Mouse (Mus musculus): ENCODE measurements around the gene Klrb1c.
"Not testable (repeated sequence)": the region's sequence is repeated elsewhere in the genome, so short reads cannot be mapped to it uniquely, and the experiment has no call there.

The Klrb1c gene

GRCm38 (mm10) chr6:128759221-128759950 is 29.6 kb downstream of the Klrb1c start:
- no peak for ATAC-seq (ENCODE audit: insufficient number of reproducible peaks, low FRiP score, low TSS enrichment)

- not testable (repeated sequence) for ATAC-seq (ENCODE audit: insufficient number of reproducible peaks, low FRiP score, low TSS enrichment)
Measured at GRCm38 (mm10) chr6:128755402-128755763, 33.6 kb downstream of the Klrb1c start.

- 0 out of 2 replicates have a peak, but pooled peaks have one; percentile 29 for ATAC-seq (ENCODE audit: insufficient number of reproducible peaks, low FRiP score, low TSS enrichment)
Measured at GRCm38 (mm10) chr6:128754748-128755401, 34.1 kb downstream of the Klrb1c start.

GRCm38 (mm10) chr6:128754265-128754664 is 34.8 kb downstream of the Klrb1c start:
- peak; percentile 91 for ATAC-seq (ENCODE audit: insufficient number of reproducible peaks, low FRiP score, low TSS enrichment)

GRCm38 (mm10) chr6:128753610-128754224 is 35.3 kb downstream of the Klrb1c start:
- peak; percentile 97 for ATAC-seq (ENCODE audit: insufficient number of reproducible peaks, low FRiP score, low TSS enrichment)

GRCm38 (mm10) chr6:128747006-128747405 is 42.0 kb downstream of the Klrb1c start:
- not testable (repeated sequence) for ATAC-seq (ENCODE audit: insufficient number of reproducible peaks, low FRiP score, low TSS enrichment)

GRCm38 (mm10) chr6:128737445-128737844 is 51.6 kb downstream of the Klrb1c start:
- no peak for ATAC-seq (ENCODE audit: insufficient number of reproducible peaks, low FRiP score, low TSS enrichment)

- ATAC-seq (ENCODE audit: insufficient number of reproducible peaks, low FRiP score, low TSS enrichment) = no peak
Measured at GRCm38 (mm10) chr6:128736100-128736499, 52.9 kb downstream of the Klrb1c start.

- no peak for ATAC-seq (ENCODE audit: insufficient number of reproducible peaks, low FRiP score, low TSS enrichment)
Measured at GRCm38 (mm10) chr6:128734896-128735295, 54.1 kb downstream of the Klrb1c start.

- ATAC-seq (ENCODE audit: insufficient number of reproducible peaks, low FRiP score, low TSS enrichment) = no peak
Measured at GRCm38 (mm10) chr6:128733908-128734679, 54.9 kb downstream of the Klrb1c start.

- ATAC-seq (ENCODE audit: insufficient number of reproducible peaks, low FRiP score, low TSS enrichment) = no peak
Measured at GRCm38 (mm10) chr6:128732032-128732431, 57.0 kb downstream of the Klrb1c start.

All from cerebellum, adult (tissue).